Mouse (Mus musculus) cerebellum, adult 2 months (tissue): ENCODE data around the gene Hdac4.

ENCODE experiments used
- CTCF ChIP-seq: fragments of 200-500 bp; IDR thresholded peaks from 2 replicates; pipeline ENCODE4 v1.5.1; 2011; ENCODE audit warnings: low read depth, mild to moderate bottlenecking, control low read depth, low read length, moderate library complexity, borderline replicate concordance; ENCODE audit not compliant: insufficient read depth
- POLR2A ChIP-seq: fragments of 200-500 bp; IDR thresholded peaks from 2 replicates; pipeline ENCODE4 v1.6.1; 2011; ENCODE audit warnings: low read length, control low read depth, borderline replicate concordance; ENCODE audit not compliant: insufficient read depth

GRCm38 (mm10) chr1:92023906-92024305 is 171.6 kb downstream of the Hdac4 start:
- no peak for TF ChIP-seq POLR2A
- no peak for TF ChIP-seq CTCF
